In genomic region chr9:113471781-113472180, GRCm38 (mm10) we compare ENCODE assay signal across 12 mouse cellular contexts.
A peak's percentile ranks its signal among the peaks of the same experiment; 100 is the strongest.
DNase-seq lines count a peak whose midpoint lies in the region; ATAC-seq and TF ChIP-seq lines count a peak whose summit lies in the region.
"Had no signal": no experiment of that assay in that cellular context is flagged by ENCODE, and none has a peak within 500 bp of the region (broad histone marks: within the 10 kb centered on the region; RNA-seq: fewer than 3 reads in every experiment).

No protein-coding gene starts in this region.

- no peak overlapping the region for H3K9ac ChIP-seq in forebrain, postnatal 0 days
- H3K9ac ChIP-seq in forebrain, embryonic 12.5 days, result no peak overlapping the region
- H3K9ac ChIP-seq: hindbrain, embryonic 12.5 days had no signal

- H3K79me3 ChIP-seq in C2C12 (ENCODE audit: low read depth), result no peaks in the 10 kb centered on the region

- no peaks in the 10 kb centered on the region for H3K79me2 ChIP-seq in C2C12 (ENCODE audit: control insufficient read depth, insufficient read depth)

- no peak overlapping the region for H3K4me2 ChIP-seq in forebrain, postnatal 0 days (ENCODE audit: low read depth)
- no peak overlapping the region for H3K4me2 ChIP-seq in forebrain, embryonic 12.5 days
- H3K4me2 ChIP-seq: hindbrain, embryonic 12.5 days had no signal

- no peak overlapping the region for H3K4me3 ChIP-seq in forebrain, postnatal 0 days (ENCODE audit: low read depth, low read length)
- no peak overlapping the region for H3K4me3 ChIP-seq in forebrain, embryonic 12.5 days (replicated peaks)
- no peak overlapping the region for H3K4me3 ChIP-seq in C2C12 (ENCODE audit: insufficient read depth, poor library complexity, severe bottlenecking)
- H3K4me3 ChIP-seq: hindbrain, embryonic 12.5 days had no signal

- H3K27me3 ChIP-seq in forebrain, postnatal 0 days (ENCODE audit: insufficient read depth, low read length), result no peaks in the 10 kb centered on the region
- H3K27me3 ChIP-seq in forebrain, embryonic 12.5 days, result no peaks in the 10 kb centered on the region
- H3K27me3 ChIP-seq in C2C12 (ENCODE audit: control insufficient read depth, insufficient read depth, insufficient read length), result no peaks in the 10 kb centered on the region
- H3K27me3 ChIP-seq: hindbrain, embryonic 12.5 days had no signal

- intact Hi-C loops in left cerebral cortex, postnatal 36 days (cut with DNase I), result loop anchor here (5.0 kb wide), 1 partner anchor 36 kb away; no protein-coding TSS in a partner anchor

- no peak overlapping the region for H3ac ChIP-seq in C2C12 (ENCODE audit: control insufficient read depth, insufficient read length, low read depth)

- DNase-seq in forebrain, postnatal 0 days, result peak; percentile 82
- peak; percentile 74 to 96 for DNase-seq in frontal cortex, postnatal 36 days (ENCODE audit: low spot score in 2 of 2)
- peak; percentile 83 to 85 for DNase-seq in left cerebral cortex, postnatal 36 days (ENCODE audit: low spot score in 2 of 2)
- no peak for DNase-seq in cerebellum, adult 9-10 months
- no peak for DNase-seq in thymus, postnatal 14 days
- no peak for DNase-seq in testis, postnatal 10 days (ENCODE audit: low spot score)
- DNase-seq: cerebellum, adult 9-11 months; retina, postnatal 1 day had no signal

- no peaks in the 10 kb centered on the region for H3K9me3 ChIP-seq in forebrain, postnatal 0 days (ENCODE audit: low read length)
- H3K9me3 ChIP-seq in forebrain, embryonic 12.5 days, result no peaks in the 10 kb centered on the region
- H3K9me3 ChIP-seq: hindbrain, embryonic 12.5 days had no signal

- WGBS in forebrain, postnatal 0 days, result 72% methylated on average over 6 of the region's 6 CpGs
- 94% methylated on average over 6 of the region's 6 CpGs for WGBS in forebrain, embryonic 12.5 days

- no peak overlapping the region for H3K27ac ChIP-seq in forebrain, postnatal 0 days (ENCODE audit: low read depth, low read length)
- no peak overlapping the region for H3K27ac ChIP-seq in forebrain, embryonic 12.5 days
- H3K27ac ChIP-seq: hindbrain, embryonic 12.5 days; stomach, postnatal 0 days had no signal

- no peak for TF ChIP-seq CTCF in forebrain, postnatal 0 days (IDR thresholded peaks at IDR 0.05; ENCODE audit: low read depth)
- TF ChIP-seq CTCF in C2C12 (IDR thresholded peaks at IDR 0.05; ENCODE audit: control insufficient read depth, insufficient read depth, insufficient read length), result no peak

- no peaks in the 10 kb centered on the region for H3K4me1 ChIP-seq in forebrain, postnatal 0 days (ENCODE audit: insufficient read depth)
- H3K4me1 ChIP-seq in forebrain, embryonic 12.5 days, result no peaks in the 10 kb centered on the region
- H3K4me1 ChIP-seq: hindbrain, embryonic 12.5 days had no signal

- H3K36me3 ChIP-seq in forebrain, postnatal 0 days (ENCODE audit: insufficient read depth), result no peaks in the 10 kb centered on the region
- H3K36me3 ChIP-seq in forebrain, embryonic 12.5 days (replicated peaks), result no peaks in the 10 kb centered on the region
- H3K36me3 ChIP-seq in C2C12 (ENCODE audit: control insufficient read depth, insufficient read depth), result no peaks in the 10 kb centered on the region
- H3K36me3 ChIP-seq: hindbrain, embryonic 12.5 days had no signal

- peak; percentile 85 for ATAC-seq in forebrain, postnatal 0 days
- no peak for ATAC-seq in forebrain, embryonic 12.5 days (ENCODE audit: low FRiP score)

TF ChIP-seq in C2C12, 6 proteins besides CTCF, POLR2A, EP300 and RAD21:
- TF ChIP-seq USF1 (IDR thresholded peaks at IDR 0.05; ENCODE audit: low read depth) (peak; percentile 6), MYOG (IDR thresholded peaks at IDR 0.05; ENCODE audit: control insufficient read depth, extremely low read depth, insufficient read length) (no peak)

Comparison
In these comparisons a context has a peak if more than half of its experiments do, and no peak if none do; other contexts are left out.
1. DNase-seq: peak in forebrain, postnatal 0 days (single experiment), frontal cortex, postnatal 36 days (2 of 2) and left cerebral cortex, postnatal 36 days (2 of 2); none in cerebellum, adult 9-10 months (single experiment), thymus, postnatal 14 days (single experiment) and testis, postnatal 10 days (single experiment).